Mouse (Mus musculus): ENCODE results near the gene Hmgcl.

The Hmgcl gene

GRCm38 (mm10) chr4:135926861-135927260, 19.4 kb upstream of the Hmgcl start:
- no peak for DNase-seq (ENCODE audit: low read depth, low spot score)

- DNase-seq (ENCODE audit: low read depth, low spot score): no peak
Measured at GRCm38 (mm10) chr4:135928376-135928775, 17.9 kb upstream of the Hmgcl start.

- no peak for DNase-seq (ENCODE audit: low read depth, low spot score)
Measured at GRCm38 (mm10) chr4:135929405-135929804, 16.8 kb upstream of the Hmgcl start.

GRCm38 (mm10) chr4:135929828-135930227, 16.4 kb upstream of the Hmgcl start:
- no peak for DNase-seq (ENCODE audit: low read depth, low spot score)

GRCm38 (mm10) chr4:135930239-135930638, 16.0 kb upstream of the Hmgcl start:
- no peak for DNase-seq (ENCODE audit: low read depth, low spot score)

- DNase-seq (ENCODE audit: low read depth, low spot score): peak; percentile 76
Measured at GRCm38 (mm10) chr4:135931832-135932231, 14.4 kb upstream of the Hmgcl start.

- DNase-seq (ENCODE audit: low read depth, low spot score): no peak
Measured at GRCm38 (mm10) chr4:135934708-135935500, 11.3 kb upstream of the Hmgcl start.

- DNase-seq (ENCODE audit: low read depth, low spot score): no peak
Measured at GRCm38 (mm10) chr4:135935502-135935901, 10.7 kb upstream of the Hmgcl start.

- no peak for DNase-seq (ENCODE audit: low read depth, low spot score)
Measured at GRCm38 (mm10) chr4:135938858-135939257, 7.4 kb upstream of the Hmgcl start.

GRCm38 (mm10) chr4:135941026-135941425, 5.2 kb upstream of the Hmgcl start:
- peak; percentile 63 for DNase-seq (ENCODE audit: low read depth, low spot score)

- no peak for DNase-seq (ENCODE audit: low read depth, low spot score)
Measured at GRCm38 (mm10) chr4:135942193-135942592, 4.1 kb upstream of the Hmgcl start.

GRCm38 (mm10) chr4:135943389-135943788, 2.9 kb upstream of the Hmgcl start:
- DNase-seq (ENCODE audit: low read depth, low spot score): no peak

- no peak for DNase-seq (ENCODE audit: low read depth, low spot score)
Measured at GRCm38 (mm10) chr4:135945706-135946105, 542 bp upstream of the Hmgcl start.

- DNase-seq (ENCODE audit: low read depth, low spot score): peak; percentile 32
Measured at GRCm38 (mm10) chr4:135946659-135947301, 532 bp downstream of the Hmgcl start.

GRCm38 (mm10) chr4:135948142-135948541, 1.9 kb downstream of the Hmgcl start:
- no peak for DNase-seq (ENCODE audit: low read depth, low spot score)

- no peak for DNase-seq (ENCODE audit: low read depth, low spot score)
Measured at GRCm38 (mm10) chr4:135949475-135949874, 3.2 kb downstream of the Hmgcl start.

- DNase-seq (ENCODE audit: low read depth, low spot score): no peak
Measured at GRCm38 (mm10) chr4:135949911-135950310, 3.7 kb downstream of the Hmgcl start.

GRCm38 (mm10) chr4:135950365-135950764, 4.1 kb downstream of the Hmgcl start:
- no peak for DNase-seq (ENCODE audit: low read depth, low spot score)

- DNase-seq (ENCODE audit: low read depth, low spot score): peak; percentile 59
Measured at GRCm38 (mm10) chr4:135951505-135951904, 5.3 kb downstream of the Hmgcl start.

- DNase-seq (ENCODE audit: low read depth, low spot score): no peak
Measured at GRCm38 (mm10) chr4:135953179-135953578, 6.9 kb downstream of the Hmgcl start.

GRCm38 (mm10) chr4:135954241-135954640, 8.0 kb downstream of the Hmgcl start:
- peak; percentile 89 for DNase-seq (ENCODE audit: low read depth, low spot score)

GRCm38 (mm10) chr4:135955886-135956285, 9.6 kb downstream of the Hmgcl start:
- DNase-seq (ENCODE audit: low read depth, low spot score): no peak

- DNase-seq (ENCODE audit: low read depth, low spot score): no peak
Measured at GRCm38 (mm10) chr4:135958354-135958753, 12.1 kb downstream of the Hmgcl start.
